Comparison of ENCODE assay signal across 8 mouse cellular contexts in genomic region chr2:28640461-28641424, GRCm38 (mm10). TPM values are rescaled to one million over a fixed set of nuclear protein-coding genes. Genes with fewer than 3 reads are reported as not detected.
DNase-seq lines count a peak whose midpoint lies in the region; ATAC-seq and TF ChIP-seq lines count a peak whose summit lies in the region.

Gene Tsc1 (plus strand): TSS chr2:28641228.

- H3K36me3 ChIP-seq in forebrain, embryonic 10.5 days (replicated peaks), result no peaks in the 10 kb centered on the region
- H3K36me3 ChIP-seq in heart, embryonic 15.5 days, result no peaks in the 10 kb centered on the region
- no peaks in the 10 kb centered on the region for H3K36me3 ChIP-seq in liver, embryonic 14.5 days (replicated peaks; ENCODE audit: control insufficient read depth, insufficient read depth, low read depth)
- H3K36me3 ChIP-seq in neural tube, embryonic 11.5 days (ENCODE audit: control insufficient read depth, insufficient read depth, low read length), result no peaks in the 10 kb centered on the region
- no peaks in the 10 kb centered on the region for H3K36me3 ChIP-seq in stomach, postnatal 0 days (ENCODE audit: control insufficient read depth, insufficient read depth, low read length)

- H3K4me2 ChIP-seq in heart, embryonic 15.5 days, result peak within 1 kb of the TSS; percentile 92
- H3K4me2 ChIP-seq in liver, embryonic 14.5 days (ENCODE audit: low read depth), result peak within 1 kb of the TSS; percentile 83
- peak within 1 kb of the TSS; percentile 81 for H3K4me2 ChIP-seq in neural tube, embryonic 11.5 days (ENCODE audit: low read depth)
- H3K4me2 ChIP-seq in stomach, postnatal 0 days (replicated peaks; ENCODE audit: low read depth), result peak within 1 kb of the TSS; percentile 87

- peak; percentile 91 to 95 for DNase-seq in CD8-positive naive resting alpha-beta T cell, adult 2 months (ENCODE audit: low read depth in 2 of 2, low spot score in 2 of 2)
- peak; percentile 95 for DNase-seq in c-Kit-positive CD71-negative TER-119-negative erythroid progenitor cells, embryonic 14.5 days (ENCODE audit: low read depth)
- DNase-seq in forebrain, embryonic 10.5 days (ENCODE audit: extremely low spot score, low spot score), result peak; percentile 98
- peak; percentile 97 to 99 for DNase-seq in kidney, postnatal 25 days
- peak; percentile 95 to 96 (median 96) for DNase-seq in liver, embryonic 14.5 days (ENCODE audit: low read depth in 3 of 3, low spot score in 3 of 3)
- peak; percentile 99 for DNase-seq in neural tube, embryonic 11.5 days (ENCODE audit: low spot score)
- DNase-seq in stomach, postnatal 0 days (ENCODE audit: low spot score), result peak; percentile 99

- 0 out of 2 replicates have a peak, but pooled peaks cover 13% of the 10 kb centered on the region for H3K27me3 ChIP-seq in forebrain, embryonic 10.5 days (ENCODE audit: poor library complexity, severe bottlenecking)
- H3K27me3 ChIP-seq in heart, embryonic 15.5 days, result no peaks in the 10 kb centered on the region
- H3K27me3 ChIP-seq in liver, embryonic 14.5 days (ENCODE audit: control insufficient read depth, insufficient read depth, low read length), result no peaks in the 10 kb centered on the region
- no peaks in the 10 kb centered on the region for H3K27me3 ChIP-seq in neural tube, embryonic 11.5 days (ENCODE audit: control insufficient read depth, insufficient read depth, low read length)
- no peaks in the 10 kb centered on the region for H3K27me3 ChIP-seq in stomach, postnatal 0 days (ENCODE audit: control insufficient read depth, insufficient read depth, low read length)

- peak within 1 kb of the TSS; percentile 98 for H3K27ac ChIP-seq in forebrain, embryonic 10.5 days
- H3K27ac ChIP-seq in heart, embryonic 15.5 days, result peak within 1 kb of the TSS; percentile 85
- peak within 1 kb of the TSS; percentile 84 for H3K27ac ChIP-seq in liver, embryonic 14.5 days
- peak within 1 kb of the TSS; percentile 86 for H3K27ac ChIP-seq in neural tube, embryonic 11.5 days (ENCODE audit: low read depth, low read length)
- H3K27ac ChIP-seq in stomach, postnatal 0 days (replicated peaks), result peak within 1 kb of the TSS; percentile 81

- TF ChIP-seq EP300 in liver, embryonic 14.5 days (IDR thresholded peaks at IDR 0.05; ENCODE audit: low read depth), result peak; percentile 44; the same call in 1 of the 2 replicates
- TF ChIP-seq EP300 in stomach, postnatal 0 days (optimal IDR thresholded peaks at IDR 0.05), result peak; percentile 84

- 2% methylated on average over 47 of the region's 47 CpGs for WGBS in forebrain, embryonic 10.5 days
- WGBS in heart, embryonic 15.5 days, result 2% methylated on average over 47 of the region's 47 CpGs
- 3% methylated on average over 43 of the region's 47 CpGs for WGBS in liver, embryonic 14.5 days (ENCODE audit: insufficient replicate concordance)
- 3% methylated on average over 37 of the region's 47 CpGs for WGBS in neural tube, embryonic 11.5 days
- WGBS in stomach, postnatal 0 days, result 2% methylated on average over 44 of the region's 47 CpGs

- H3K4me3 ChIP-seq in forebrain, embryonic 10.5 days, result peak within 1 kb of the TSS; percentile 100
- peak within 1 kb of the TSS; percentile 81 for H3K4me3 ChIP-seq in heart, embryonic 15.5 days
- peak within 1 kb of the TSS; percentile 95 to 99 for H3K4me3 ChIP-seq in liver, embryonic 14.5 days (ENCODE audit: insufficient read depth in 1 of 2, low read depth in 2 of 2, low read length in 2 of 2)
- H3K4me3 ChIP-seq in neural tube, embryonic 11.5 days (ENCODE audit: low read depth, low read length), result peak within 1 kb of the TSS; percentile 100
- H3K4me3 ChIP-seq in stomach, postnatal 0 days (ENCODE audit: low read depth, low read length), result peak within 1 kb of the TSS; percentile 97

- peak within 1 kb of the TSS; percentile 88 for H3K9ac ChIP-seq in heart, embryonic 15.5 days
- H3K9ac ChIP-seq in liver, embryonic 14.5 days (replicated peaks), result peak within 1 kb of the TSS; percentile 94
- H3K9ac ChIP-seq in neural tube, embryonic 11.5 days (ENCODE audit: low read length), result peak within 1 kb of the TSS; percentile 91
- H3K9ac ChIP-seq in stomach, postnatal 0 days (ENCODE audit: low read length), result peak within 1 kb of the TSS; percentile 93

- peaks cover 49% of the 10 kb centered on the region for H3K4me1 ChIP-seq in forebrain, embryonic 10.5 days
- H3K4me1 ChIP-seq in heart, embryonic 15.5 days (replicated peaks), result peaks cover 16% of the 10 kb centered on the region
- peaks cover 19 to 26% of the 10 kb centered on the region in 2 experiments for H3K4me1 ChIP-seq in liver, embryonic 14.5 days (replicated peaks; ENCODE audit: control insufficient read depth in 2 of 2, insufficient read depth in 2 of 2, low read length in 1 of 2)
- H3K4me1 ChIP-seq in neural tube, embryonic 11.5 days (ENCODE audit: control insufficient read depth, insufficient read depth, low read length), result peaks cover 8% of the 10 kb centered on the region; the same call in 1 of the 2 replicates
- peaks cover 2% of the 10 kb centered on the region; the same call in 1 of the 2 replicates for H3K4me1 ChIP-seq in stomach, postnatal 0 days (replicated peaks; ENCODE audit: control insufficient read depth, insufficient read depth)

- H3K9me3 ChIP-seq in forebrain, embryonic 10.5 days, result no peaks in the 10 kb centered on the region
- H3K9me3 ChIP-seq in heart, embryonic 15.5 days (replicated peaks), result no peaks in the 10 kb centered on the region
- no peaks in the 10 kb centered on the region for H3K9me3 ChIP-seq in liver, embryonic 14.5 days (ENCODE audit: control insufficient read depth, low read length)
- H3K9me3 ChIP-seq in neural tube, embryonic 11.5 days (ENCODE audit: control insufficient read depth, low read length), result no peaks in the 10 kb centered on the region
- no peaks in the 10 kb centered on the region for H3K9me3 ChIP-seq in stomach, postnatal 0 days (ENCODE audit: control insufficient read depth, low read length)

- peak; percentile 13; the same call in 1 of the 2 replicates for TF ChIP-seq CTCF in liver, embryonic 14.5 days (IDR thresholded peaks at IDR 0.05; ENCODE audit: low read depth)
- peak; percentile 15 for TF ChIP-seq CTCF in stomach, postnatal 0 days (IDR thresholded peaks at IDR 0.05; ENCODE audit: low read depth)

- ATAC-seq in heart, embryonic 15.5 days (replicated peaks; ENCODE audit: insufficient number of reproducible peaks, insufficient read depth, low FRiP score, low read depth), result peak; percentile 90
- ATAC-seq in liver, embryonic 14.5 days (ENCODE audit: insufficient read depth), result peak; percentile 93
- ATAC-seq in neural tube, embryonic 11.5 days (ENCODE audit: insufficient read depth, low FRiP score, low TSS enrichment), result peak; percentile 93
- ATAC-seq in stomach, postnatal 0 days (ENCODE audit: low FRiP score, low TSS enrichment), result peak; percentile 94

RNA-seq across cellular contexts. Expression of gene Tsc1, which starts in this region (rescaled TPM):
- 22.9 and 26.5 TPM in 2 replicates for polyA plus RNA-seq in forebrain, embryonic 10.5 days (2016; fragmentation: Nextera tagmentation; extraction: Ambion mirVana)
- polyA plus RNA-seq in heart, embryonic 15.5 days (2015; fragmentation: Nextera tagmentation; extraction: Ambion mirVana), result 11.1 and 18.0 TPM in 2 replicates
- 4.5 and 5.4 TPM in 2 replicates for polyA plus RNA-seq in liver, embryonic 14.5 days (2012; rRNA removed)
- 5.3 and 7.5 TPM in 2 replicates for polyA plus RNA-seq in liver, embryonic 14.5 days (2014; fragmentation: Nextera tagmentation; extraction: Ambion mirVana)
- polyA plus RNA-seq in neural tube, embryonic 11.5 days (2014; fragmentation: Nextera tagmentation; extraction: Ambion mirVana), result 24.1 TPM in 2 replicates
- 4.9 and 5.1 TPM in 2 replicates for polyA plus RNA-seq in stomach, postnatal 0 days (2015; fragmentation: Nextera tagmentation; extraction: Ambion mirVana)

Comparison
In these comparisons a context has a peak if more than half of its experiments do, and no peak if none do; other contexts are left out.
1. Peak in every context shown above with its lines: DNase-seq, ATAC-seq, H3K4me3 ChIP-seq and H3K27ac ChIP-seq.